14 mouse cellular contexts compared by ENCODE assay signal in the genomic region with DNA sequence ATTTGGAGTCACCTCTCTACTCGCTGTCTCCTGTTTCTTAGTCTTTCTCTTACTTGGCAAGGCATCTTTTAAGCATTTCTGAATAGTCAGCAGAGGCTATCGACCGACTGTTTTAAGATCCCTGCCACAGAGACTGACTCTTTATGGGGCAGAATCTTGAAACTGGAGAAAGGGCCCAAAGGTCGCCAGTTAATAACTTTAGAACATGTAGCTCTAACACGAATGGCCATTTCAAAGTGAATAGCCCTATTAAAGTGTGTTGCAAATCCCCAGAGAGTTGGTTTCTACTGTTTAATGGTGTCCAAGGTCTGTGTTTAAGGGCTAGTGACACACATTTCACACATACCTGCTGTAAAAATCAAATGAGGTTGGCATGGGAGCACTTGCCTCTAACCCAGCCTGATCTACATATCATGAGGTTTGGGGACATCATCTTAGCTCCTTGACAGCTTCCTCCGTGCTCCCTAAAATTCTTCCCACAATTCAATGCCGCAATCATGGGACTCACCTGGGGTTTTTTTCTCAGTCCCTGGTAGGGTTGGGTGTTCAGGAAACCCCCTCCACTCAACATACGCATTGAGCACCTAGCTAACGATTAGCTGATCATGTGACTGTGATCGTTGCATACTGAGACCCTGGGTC.
DNase-seq lines count a peak whose midpoint lies in the region; ATAC-seq and TF ChIP-seq lines count a peak whose summit lies in the region.
"Had no signal": no experiment of that assay in that cellular context is flagged by ENCODE, and none has a peak within 500 bp of the region (broad histone marks: within the 10 kb centered on the region; RNA-seq: fewer than 3 reads in every experiment).

No protein-coding gene starts in this region.

- peak; percentile 27 for ATAC-seq in CD4-positive, CD25-positive, alpha-beta regulatory T cell, adult 4 months
- peak; percentile 59; the same call in 1 of the 2 replicates for ATAC-seq in intestine, embryonic 16.5 days
- ATAC-seq: Patski had no signal

- no peaks in the 10 kb centered on the region for H3K36me3 ChIP-seq in kidney, adult 2 months (ENCODE audit: control insufficient read depth, insufficient read depth, low read length)
- H3K36me3 ChIP-seq in C2C12 (ENCODE audit: control insufficient read depth, insufficient read depth): no peaks in the 10 kb centered on the region
- H3K36me3 ChIP-seq in intestine, embryonic 16.5 days (ENCODE audit: control insufficient read depth, insufficient read depth, low read length): no peaks in the 10 kb centered on the region
- H3K36me3 ChIP-seq: embryonic facial prominence, embryonic 13.5 days; heart, embryonic 10.5 days had no signal

- H3ac ChIP-seq in C2C12 (ENCODE audit: control insufficient read depth, insufficient read length, low read depth): no peak overlapping the region

- no peak for TF ChIP-seq POLR2A in kidney, adult 2 months (IDR thresholded peaks at IDR 0.05; ENCODE audit: low read depth, low read length)

- 56% methylated on average over 10 of the region's 10 CpGs for WGBS in kidney, adult 2 months
- 81% methylated on average over 10 of the region's 10 CpGs for WGBS in intestine, embryonic 16.5 days

- TF ChIP-seq CTCF in kidney, adult 2 months (conservative IDR thresholded peaks at IDR 0.05; ENCODE audit: insufficient read depth, insufficient read length, low read depth, low read length): no peak
- TF ChIP-seq CTCF in C2C12 (IDR thresholded peaks at IDR 0.05; ENCODE audit: control insufficient read depth, insufficient read depth, insufficient read length): no peak

- H3K4me1 ChIP-seq in kidney, adult 2 months (ENCODE audit: control insufficient read depth, insufficient read depth, low read length): peaks cover 3% of the 10 kb centered on the region; the same call in 1 of the 2 replicates
- no peaks in the 10 kb centered on the region for H3K4me1 ChIP-seq in intestine, embryonic 16.5 days (ENCODE audit: control insufficient read depth, insufficient read depth, low read length)
- H3K4me1 ChIP-seq: embryonic facial prominence, embryonic 13.5 days; forebrain, embryonic 13.5 days; heart, embryonic 10.5 days had no signal

- no peak overlapping the region for H3K27ac ChIP-seq in kidney, adult 2 months (ENCODE audit: insufficient read depth, low read depth, low read length)
- H3K27ac ChIP-seq in intestine, embryonic 16.5 days (ENCODE audit: low read length): no peak overlapping the region
- H3K27ac ChIP-seq: embryonic facial prominence, embryonic 13.5 days; forebrain, embryonic 13.5 days; heart, embryonic 10.5 days; hindbrain, embryonic 14.5 days had no signal

- H3K4me3 ChIP-seq in kidney, adult 2 months (ENCODE audit: insufficient read depth, low read depth, low read length): no peak overlapping the region
- H3K4me3 ChIP-seq in C2C12 (ENCODE audit: insufficient read depth, poor library complexity, severe bottlenecking): no peak overlapping the region
- H3K4me3 ChIP-seq in intestine, embryonic 16.5 days (ENCODE audit: low read length): no peak overlapping the region
- H3K4me3 ChIP-seq: embryonic facial prominence, embryonic 13.5 days; forebrain, embryonic 13.5 days; heart, embryonic 10.5 days had no signal

- no peaks in the 10 kb centered on the region for H3K79me2 ChIP-seq in C2C12 (ENCODE audit: control insufficient read depth, insufficient read depth)

- no peak overlapping the region for H3K9ac ChIP-seq in intestine, embryonic 16.5 days (ENCODE audit: low read depth, low read length)
- H3K9ac ChIP-seq: embryonic facial prominence, embryonic 13.5 days; forebrain, embryonic 13.5 days; hindbrain, embryonic 14.5 days had no signal

- H3K79me3 ChIP-seq in C2C12 (ENCODE audit: low read depth): no peaks in the 10 kb centered on the region

- H3K4me2 ChIP-seq in intestine, embryonic 16.5 days (ENCODE audit: low read depth, low read length): no peak overlapping the region
- H3K4me2 ChIP-seq: embryonic facial prominence, embryonic 13.5 days; forebrain, embryonic 13.5 days; hindbrain, embryonic 14.5 days had no signal

- DNase-seq in kidney, adult 2 months: peak; percentile 24
- no peak for DNase-seq in kidney, postnatal 14 days
- DNase-seq in layer of hippocampus, adult 11-12 months (ENCODE audit: low spot score): no peak
- no peak for DNase-seq in ovary, postnatal 10 days (ENCODE audit: low spot score)
- DNase-seq: cerebellum, adult 9-11 months; gastrocnemius, postnatal 36 days had no signal

- no peaks in the 10 kb centered on the region for H3K27me3 ChIP-seq in kidney, adult 2 months (replicated peaks; ENCODE audit: control insufficient read depth, insufficient read depth, low read length)
- no peaks in the 10 kb centered on the region for H3K27me3 ChIP-seq in C2C12 (ENCODE audit: control insufficient read depth, insufficient read depth, insufficient read length)
- no peaks in the 10 kb centered on the region for H3K27me3 ChIP-seq in intestine, embryonic 16.5 days (replicated peaks; ENCODE audit: control insufficient read depth, insufficient read depth, low read length)
- H3K27me3 ChIP-seq: embryonic facial prominence, embryonic 13.5 days; forebrain, embryonic 13.5 days; Patski had no signal

- no peaks in the 10 kb centered on the region for H3K9me3 ChIP-seq in intestine, embryonic 16.5 days (ENCODE audit: control insufficient read depth, low read length)
- H3K9me3 ChIP-seq: embryonic facial prominence, embryonic 13.5 days; forebrain, embryonic 13.5 days; heart, embryonic 10.5 days had no signal

TF ChIP-seq in C2C12, 6 proteins besides CTCF, POLR2A, EP300 and RAD21:
- peak; percentile 32 for TF ChIP-seq USF1 (IDR thresholded peaks at IDR 0.05; ENCODE audit: low read depth)
- TF ChIP-seq FOSL1 (IDR thresholded peaks at IDR 0.05; ENCODE audit: insufficient read depth, low read length, poor library complexity, severe bottlenecking): no peak
- TF ChIP-seq MYOG (IDR thresholded peaks at IDR 0.05; ENCODE audit: control insufficient read depth, extremely low read depth, insufficient read length): no peak
- no peak for TF ChIP-seq MYOD1 (IDR thresholded peaks at IDR 0.05; ENCODE audit: control insufficient read depth, insufficient read length, low read depth)
